Mouse (Mus musculus): Measurements from ENCODE around the gene Magi2. TPM values are rescaled to one million over a fixed set of nuclear protein-coding genes. Genes with fewer than 3 reads are reported as not detected.

Gene Magi2
- polyA plus RNA-seq, 1 experiment from 2014 or later: 2.7 TPM

DNA sequence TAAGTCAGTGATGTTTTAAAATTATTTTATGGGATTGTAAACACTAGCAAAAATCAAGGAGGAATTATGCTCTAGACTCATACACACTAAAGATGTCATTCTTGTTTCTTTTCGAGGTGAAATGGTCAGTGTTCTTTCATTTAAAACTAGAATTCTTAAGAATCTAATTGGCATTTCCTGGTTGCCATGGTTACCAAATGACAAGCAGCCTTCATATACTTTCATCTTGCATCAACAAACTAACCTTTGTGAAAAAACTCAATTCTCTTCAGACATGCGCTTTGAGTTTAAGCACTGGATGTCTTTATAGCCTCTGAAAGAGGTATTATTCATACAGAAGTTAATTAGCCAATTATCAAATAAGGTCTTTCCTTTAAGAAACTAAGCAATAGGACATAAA is 830.0 kb downstream of the Magi2 start:
- no peak overlapping the region for H3K9ac ChIP-seq
- 73% methylated on average over 2 of the region's 2 CpGs for WGBS
- H3K4me2 ChIP-seq: no peak overlapping the region
- no peaks in the 10 kb centered on the region for H3K9me3 ChIP-seq
- no peaks in the 10 kb centered on the region for H3K36me3 ChIP-seq
- no peaks in the 10 kb centered on the region for H3K4me1 ChIP-seq
- ATAC-seq (ENCODE audit: borderline replicate concordance, extremely low read depth, low FRiP score, low TSS enrichment): no peak
- H3K27ac ChIP-seq: no peak overlapping the region
- no peak overlapping the region for H3K4me3 ChIP-seq
- no peaks in the 10 kb centered on the region for H3K27me3 ChIP-seq

DNA sequence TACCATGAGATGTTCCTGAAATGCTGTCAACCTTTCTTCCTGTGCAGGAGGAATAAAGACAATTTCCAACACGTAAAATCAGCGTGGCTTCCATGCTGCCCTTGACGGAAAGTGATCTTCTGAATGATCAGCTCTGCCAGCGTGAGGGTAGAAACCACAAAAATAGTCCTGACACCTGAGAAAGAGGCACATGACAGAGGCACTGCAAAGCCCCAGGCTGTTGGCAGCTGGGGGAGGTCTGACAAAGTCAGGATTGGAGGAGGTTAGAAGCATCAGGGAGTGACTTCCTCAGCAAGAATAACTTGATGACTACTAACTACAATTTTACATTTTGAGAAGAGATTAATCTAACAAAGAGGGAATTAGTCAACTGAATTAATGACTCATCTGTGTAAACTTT is 835.2 kb downstream of the Magi2 start:
- Histone ChIP-seq H3K9ac (no peak overlapping the region), H3K9me3 (no peaks in the 10 kb centered on the region), H3K4me2 (no peak overlapping the region), H3K36me3 (no peaks in the 10 kb centered on the region), H3K4me1 (no peaks in the 10 kb centered on the region), H3K4me3 (no peak overlapping the region), H3K27ac (no peak overlapping the region), H3K27me3 (no peaks in the 10 kb centered on the region)
- 85% methylated on average over 4 of the region's 4 CpGs for WGBS
- no peak for ATAC-seq (ENCODE audit: borderline replicate concordance, extremely low read depth, low FRiP score, low TSS enrichment)

DNA sequence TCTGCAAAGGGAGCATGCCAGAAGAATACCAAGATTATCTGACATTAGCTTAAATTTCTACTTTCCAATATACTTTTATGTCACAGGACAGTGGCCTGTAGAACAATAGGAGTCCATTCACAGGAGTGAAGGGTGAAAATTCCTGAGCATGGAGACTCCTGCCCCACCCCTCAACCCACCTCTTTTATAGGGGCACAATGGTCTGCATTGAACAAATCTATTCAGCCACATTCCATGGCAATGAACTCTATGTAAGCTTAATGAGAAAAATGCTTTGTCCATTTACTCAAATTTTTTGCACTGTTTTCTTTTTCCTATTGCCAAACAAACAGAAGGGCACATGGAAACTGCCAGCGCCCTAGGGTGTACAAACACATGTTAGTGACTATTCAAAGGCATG is 838.2 kb downstream of the Magi2 start:
- no peaks in the 10 kb centered on the region for H3K4me1 ChIP-seq
- H3K9me3 ChIP-seq: no peaks in the 10 kb centered on the region
- WGBS: 78% methylated on average over 1 of the region's 1 CpGs
- no peak overlapping the region for H3K4me2 ChIP-seq
- H3K9ac ChIP-seq: no peak overlapping the region
- no peaks in the 10 kb centered on the region for H3K36me3 ChIP-seq
- no peak for ATAC-seq (ENCODE audit: borderline replicate concordance, extremely low read depth, low FRiP score, low TSS enrichment)
- H3K27ac ChIP-seq: no peak overlapping the region
- no peaks in the 10 kb centered on the region for H3K27me3 ChIP-seq
- no peak overlapping the region for H3K4me3 ChIP-seq

DNA sequence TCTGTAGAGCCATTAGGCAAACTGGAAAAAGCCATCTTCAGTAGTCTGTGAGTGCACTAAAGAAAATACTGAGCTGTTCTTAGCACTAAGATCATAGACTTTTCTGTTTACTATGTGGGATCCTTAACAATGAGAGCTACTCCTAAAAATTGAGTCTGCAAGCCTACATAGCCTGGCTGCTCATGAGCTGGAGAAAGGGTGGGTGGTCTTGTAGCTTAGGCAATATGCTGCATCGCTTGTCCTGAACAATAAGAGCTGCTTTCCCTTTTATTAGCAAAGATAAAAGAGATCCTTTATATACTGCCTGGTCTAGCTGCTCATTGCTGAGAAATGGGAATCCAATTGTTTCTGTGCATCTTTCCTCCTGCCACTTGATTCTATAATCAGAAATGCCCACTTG is 841.7 kb downstream of the Magi2 start:
- Histone ChIP-seq H3K9me3 (no peaks in the 10 kb centered on the region), H3K36me3 (no peaks in the 10 kb centered on the region), H3K27ac (no peak overlapping the region), H3K4me3 (no peak overlapping the region), H3K27me3 (no peaks in the 10 kb centered on the region), H3K4me2 (no peak overlapping the region), H3K9ac (no peak overlapping the region), H3K4me1 (no peaks in the 10 kb centered on the region)
- ATAC-seq (ENCODE audit: borderline replicate concordance, extremely low read depth, low FRiP score, low TSS enrichment): no peak
- 75% methylated on average over 1 of the region's 1 CpGs for WGBS

DNA sequence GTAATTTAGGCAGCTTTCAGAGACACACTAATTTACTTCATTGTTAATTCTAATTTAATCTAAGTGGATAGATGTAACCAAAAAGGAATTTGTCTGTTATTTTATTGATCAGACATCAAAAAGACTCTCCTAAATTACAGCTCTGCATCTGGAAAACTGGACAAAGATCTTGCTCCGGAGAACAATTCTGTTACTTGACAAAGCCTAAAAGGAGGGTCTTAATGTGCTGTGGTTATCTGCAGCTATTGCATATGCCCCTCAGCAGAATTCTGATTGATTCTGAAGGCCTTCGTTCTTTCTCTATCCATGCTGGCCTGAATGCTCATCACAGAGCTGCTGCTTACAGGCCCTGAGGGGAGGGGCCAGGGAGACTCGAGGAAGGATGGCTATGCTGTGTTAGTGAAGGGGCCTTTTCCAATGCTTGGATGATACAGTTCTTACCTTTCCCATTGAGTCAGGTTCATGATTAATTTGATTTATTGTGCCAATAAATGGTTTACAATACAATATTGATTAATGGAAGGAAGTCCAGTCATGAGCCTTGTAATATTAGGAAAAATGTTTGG is 842.2 kb downstream of the Magi2 start:
- Histone ChIP-seq H3K36me3 (no peaks in the 10 kb centered on the region), H3K4me1 (no peaks in the 10 kb centered on the region), H3K4me2 (no peak overlapping the region), H3K9ac (no peak overlapping the region), H3K9me3 (no peaks in the 10 kb centered on the region), H3K4me3 (no peak overlapping the region), H3K27ac (no peak overlapping the region), H3K27me3 (no peaks in the 10 kb centered on the region)
- WGBS: 64% methylated on average over 3 of the region's 3 CpGs
- ATAC-seq (ENCODE audit: borderline replicate concordance, extremely low read depth, low FRiP score, low TSS enrichment): no peak

DNA sequence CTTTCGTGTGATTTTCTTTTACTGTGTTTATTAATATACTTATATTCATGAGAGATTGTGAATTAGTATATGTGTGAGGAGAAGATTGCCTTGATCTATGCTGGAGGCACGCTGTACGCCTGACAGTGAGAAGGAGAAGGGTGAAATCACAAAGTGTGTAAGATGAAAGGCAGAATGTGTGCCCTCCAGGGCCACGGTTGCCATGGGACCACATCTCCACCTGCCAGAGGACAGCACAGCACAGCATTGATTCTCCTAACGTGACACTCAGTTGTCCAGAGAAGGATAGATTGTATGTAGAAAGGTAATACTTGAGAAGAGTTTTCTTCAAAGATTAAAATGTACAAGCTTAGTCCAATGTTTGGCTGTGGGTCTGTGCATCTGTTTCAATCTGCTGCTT is 847.3 kb downstream of the Magi2 start:
- 65% methylated on average over 5 of the region's 5 CpGs for WGBS
- Histone ChIP-seq H3K9me3 (no peaks in the 10 kb centered on the region), H3K36me3 (no peaks in the 10 kb centered on the region), H3K4me3 (no peak overlapping the region), H3K4me1 (no peaks in the 10 kb centered on the region), H3K4me2 (no peak overlapping the region), H3K9ac (no peak overlapping the region), H3K27ac (no peak overlapping the region), H3K27me3 (no peaks in the 10 kb centered on the region)
- ATAC-seq (ENCODE audit: borderline replicate concordance, extremely low read depth, low FRiP score, low TSS enrichment): no peak

DNA sequence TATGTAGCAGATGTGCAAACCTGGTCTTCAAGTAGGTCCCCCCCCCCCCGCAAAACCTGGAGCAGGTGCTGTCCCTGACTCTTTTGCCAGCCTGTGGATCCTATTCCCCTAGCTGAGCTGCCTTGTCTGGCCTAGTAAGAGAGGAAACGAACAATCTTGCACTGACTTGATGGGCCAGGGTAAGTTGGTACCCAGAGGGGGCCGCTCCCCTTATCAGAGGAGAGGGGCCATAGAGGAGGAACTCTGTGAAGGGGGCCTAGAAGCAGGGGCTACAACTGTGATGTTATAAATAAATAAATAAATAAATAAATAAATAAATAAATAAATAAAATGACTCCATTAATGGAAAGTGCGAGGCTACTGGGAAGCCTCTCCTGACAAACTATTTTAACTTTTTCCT is 848.0 kb downstream of the Magi2 start:
- Histone ChIP-seq H3K4me3 (no peak overlapping the region), H3K9ac (no peak overlapping the region), H3K9me3 (no peaks in the 10 kb centered on the region), H3K4me2 (no peak overlapping the region), H3K36me3 (no peaks in the 10 kb centered on the region), H3K4me1 (no peaks in the 10 kb centered on the region), H3K27me3 (no peaks in the 10 kb centered on the region), H3K27ac (no peak overlapping the region)
- WGBS: 79% methylated on average over 4 of the region's 4 CpGs
- ATAC-seq (ENCODE audit: borderline replicate concordance, extremely low read depth, low FRiP score, low TSS enrichment): no peak

DNA sequence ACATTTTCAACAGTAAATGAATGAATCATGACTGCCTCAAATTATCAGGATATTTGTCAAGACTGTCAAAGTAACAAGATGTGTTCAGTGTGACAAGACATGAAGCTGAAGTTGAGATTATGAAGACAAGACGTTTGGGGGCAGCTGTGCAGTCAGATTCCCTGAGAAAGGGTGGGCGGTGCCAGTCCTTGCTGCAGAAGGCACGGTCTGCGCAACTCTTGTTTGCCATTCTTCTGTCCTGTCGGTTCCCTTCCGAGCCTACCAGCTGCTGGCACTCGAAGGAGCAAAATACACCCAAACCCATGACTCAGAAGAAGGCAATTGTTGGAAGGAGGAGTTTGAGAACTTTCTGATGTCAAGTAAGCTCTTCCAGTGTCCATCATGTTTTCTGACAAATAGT is 852.1 kb downstream of the Magi2 start:
- H3K36me3 ChIP-seq: no peaks in the 10 kb centered on the region
- no peak overlapping the region for H3K27ac ChIP-seq
- no peaks in the 10 kb centered on the region for H3K4me1 ChIP-seq
- H3K4me3 ChIP-seq: no peak overlapping the region
- ATAC-seq (ENCODE audit: borderline replicate concordance, extremely low read depth, low FRiP score, low TSS enrichment): no peak
- no peak overlapping the region for H3K9ac ChIP-seq
- H3K9me3 ChIP-seq: no peaks in the 10 kb centered on the region
- no peaks in the 10 kb centered on the region for H3K27me3 ChIP-seq
- 63% methylated on average over 7 of the region's 7 CpGs for WGBS
- H3K4me2 ChIP-seq: no peak overlapping the region

DNA sequence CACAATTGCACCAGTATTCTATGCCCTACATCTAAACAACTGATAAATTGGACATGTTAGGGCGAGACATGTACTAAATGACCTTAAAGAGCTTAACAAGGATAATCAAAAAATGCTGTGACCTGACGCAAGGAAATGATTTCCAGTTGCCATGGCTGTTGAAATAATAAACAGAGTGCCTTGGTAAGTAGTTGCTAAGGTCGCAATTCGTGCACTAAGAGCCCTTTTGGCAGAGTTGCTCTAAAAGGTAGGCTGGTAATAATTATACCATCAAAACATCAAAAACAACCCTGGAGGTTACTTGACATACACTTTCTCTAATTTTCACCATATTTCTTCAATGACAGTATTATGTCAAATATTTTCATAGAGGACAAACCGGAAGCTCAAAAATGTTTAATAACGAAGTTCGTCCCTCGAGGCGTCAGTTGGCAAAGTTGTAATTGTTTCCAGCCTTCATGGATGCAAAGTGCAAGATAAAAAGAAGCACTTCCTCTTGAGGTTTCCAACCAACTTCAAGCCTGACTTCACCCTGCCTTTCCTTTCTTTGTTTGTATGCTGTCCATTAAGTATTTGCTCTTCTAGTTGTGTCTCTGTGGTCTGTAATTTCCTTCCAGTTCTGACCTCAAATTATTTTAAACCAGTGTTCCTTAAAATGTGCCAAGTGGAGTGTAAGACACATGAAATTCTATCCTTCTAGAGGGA is 853.9 kb downstream of the Magi2 start:
- Histone ChIP-seq H3K27ac (no peak overlapping the region), H3K27me3 (no peaks in the 10 kb centered on the region), H3K4me2 (no peak overlapping the region), H3K9ac (no peak overlapping the region), H3K4me1 (no peaks in the 10 kb centered on the region), H3K4me3 (no peak overlapping the region), H3K9me3 (no peaks in the 10 kb centered on the region), H3K36me3 (no peaks in the 10 kb centered on the region)
- 59% methylated on average over 9 of the region's 9 CpGs for WGBS
- ATAC-seq (ENCODE audit: borderline replicate concordance, extremely low read depth, low FRiP score, low TSS enrichment): no peak

DNA sequence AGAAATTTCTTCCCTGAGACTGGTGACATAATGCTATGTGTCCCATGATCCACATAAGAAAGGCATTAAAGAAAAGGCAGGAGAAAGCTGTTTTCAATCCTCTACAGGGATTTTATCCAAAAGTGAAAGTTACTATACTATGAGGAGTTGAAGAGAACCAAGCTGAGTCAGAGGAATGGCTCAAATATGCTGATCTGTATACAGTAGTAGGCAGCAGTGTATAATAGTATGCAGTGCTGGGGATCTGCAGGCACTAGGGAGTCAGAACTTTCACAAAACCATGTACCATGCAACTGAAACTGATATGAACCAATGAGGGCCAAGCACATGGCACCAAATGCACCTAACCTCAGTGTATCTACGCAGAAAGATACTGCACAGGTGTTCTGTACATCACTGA is 855.5 kb downstream of the Magi2 start:
- Histone ChIP-seq H3K36me3 (no peaks in the 10 kb centered on the region), H3K27me3 (no peaks in the 10 kb centered on the region), H3K9ac (no peak overlapping the region), H3K9me3 (no peaks in the 10 kb centered on the region), H3K27ac (no peak overlapping the region), H3K4me1 (no peaks in the 10 kb centered on the region), H3K4me2 (no peak overlapping the region), H3K4me3 (no peak overlapping the region)
- WGBS: 83% methylated on average over 1 of the region's 1 CpGs
- no peak for ATAC-seq (ENCODE audit: borderline replicate concordance, extremely low read depth, low FRiP score, low TSS enrichment)

DNA sequence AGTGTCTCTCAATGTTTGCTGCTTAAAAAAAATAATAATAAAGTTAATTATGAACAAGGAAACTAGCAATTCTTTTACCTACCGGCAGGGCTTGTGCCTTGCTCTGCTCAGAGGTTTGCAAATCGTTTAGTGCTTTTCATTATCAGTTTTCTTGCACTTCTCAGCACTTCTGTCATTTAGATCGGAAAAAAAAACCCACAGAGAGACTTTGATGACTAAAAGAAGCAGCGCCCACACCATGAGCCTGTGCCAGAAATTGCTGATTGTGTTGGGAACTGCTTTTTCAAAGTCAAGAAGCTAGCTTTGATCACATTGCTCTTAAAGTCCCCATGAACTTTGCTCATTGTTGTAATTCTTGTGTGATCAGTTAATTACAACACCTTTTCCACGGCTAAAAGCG is 860.2 kb downstream of the Magi2 start:
- Histone ChIP-seq H3K4me3 (no peak overlapping the region), H3K27ac (no peak overlapping the region), H3K9ac (no peak overlapping the region), H3K36me3 (no peaks in the 10 kb centered on the region), H3K4me2 (no peak overlapping the region), H3K9me3 (no peaks in the 10 kb centered on the region), H3K27me3 (no peaks in the 10 kb centered on the region), H3K4me1 (no peaks in the 10 kb centered on the region)
- 48% methylated on average over 6 of the region's 6 CpGs for WGBS
- ATAC-seq (ENCODE audit: borderline replicate concordance, extremely low read depth, low FRiP score, low TSS enrichment): no peak

DNA sequence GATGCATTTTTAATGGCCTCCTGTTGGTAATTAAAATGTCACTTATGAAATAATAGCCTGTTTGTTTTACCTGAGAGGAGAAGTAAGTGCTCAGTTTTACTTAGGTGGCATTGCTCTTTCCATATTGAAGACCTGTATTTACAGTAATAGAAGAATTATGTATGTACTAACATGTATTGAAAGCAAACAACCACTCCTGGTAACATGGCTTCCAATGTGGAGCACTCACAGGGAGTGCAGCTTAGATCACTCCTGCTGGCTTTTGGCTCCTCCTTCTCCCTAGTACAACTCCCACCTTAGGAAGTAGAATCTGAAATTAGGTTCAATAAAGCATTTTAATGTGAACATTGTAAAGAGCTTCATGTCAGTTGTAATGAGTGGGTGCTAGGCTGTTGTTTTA is 877.0 kb downstream of the Magi2 start:
- H3K9me3 ChIP-seq: no peaks in the 10 kb centered on the region
- no peak overlapping the region for H3K4me2 ChIP-seq
- H3K27me3 ChIP-seq: no peaks in the 10 kb centered on the region
- no peak overlapping the region for H3K27ac ChIP-seq
- H3K4me3 ChIP-seq: no peak overlapping the region
- ATAC-seq (ENCODE audit: borderline replicate concordance, extremely low read depth, low FRiP score, low TSS enrichment): no peak
- no peaks in the 10 kb centered on the region for H3K4me1 ChIP-seq
- H3K36me3 ChIP-seq: no peaks in the 10 kb centered on the region
- no peak overlapping the region for H3K9ac ChIP-seq

DNA sequence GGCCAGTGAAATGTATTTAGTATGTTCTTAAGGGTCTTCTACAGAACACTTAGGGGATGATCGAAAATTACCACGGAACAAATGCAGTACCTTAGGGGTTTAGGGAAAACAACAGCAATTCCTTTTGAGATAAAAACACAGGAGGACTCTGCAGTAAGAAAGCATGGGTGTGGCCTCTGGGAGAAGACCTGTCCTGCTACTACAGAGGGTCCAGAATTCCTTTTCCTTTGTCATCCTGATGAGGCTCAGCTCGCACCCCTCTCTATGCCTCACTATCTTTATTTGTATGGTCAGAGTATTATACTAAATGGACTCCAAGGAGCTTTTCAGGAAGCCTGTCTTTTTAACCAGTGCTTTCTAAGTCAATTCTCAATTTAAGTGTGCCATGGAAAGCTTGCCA is 877.7 kb downstream of the Magi2 start:
- H3K4me1 ChIP-seq: no peaks in the 10 kb centered on the region
- no peak overlapping the region for H3K9ac ChIP-seq
- H3K27ac ChIP-seq: no peak overlapping the region
- no peak overlapping the region for H3K4me2 ChIP-seq
- no peak overlapping the region for H3K4me3 ChIP-seq
- ATAC-seq (ENCODE audit: borderline replicate concordance, extremely low read depth, low FRiP score, low TSS enrichment): no peak
- WGBS: 53% methylated on average over 3 of the region's 3 CpGs
- no peaks in the 10 kb centered on the region for H3K9me3 ChIP-seq
- H3K27me3 ChIP-seq: no peaks in the 10 kb centered on the region
- no peaks in the 10 kb centered on the region for H3K36me3 ChIP-seq
